Mouse (Mus musculus): ENCODE results near the gene Mcrip2.

- no peak for TF ChIP-seq CTCF (IDR thresholded peaks at IDR 0.05; ENCODE audit: low read depth)
- no peak for TF ChIP-seq EP300 (IDR thresholded peaks at IDR 0.05; ENCODE audit: low read depth)
These were observed 44.0 kb downstream of the Mcrip2 start for GRCm38 (mm10) chr17:25824362-25825142.

Measured in heart, postnatal 0 days (tissue).